Mouse (Mus musculus): ENCODE data around the gene Zfp964.
A peak's percentile ranks its signal among the peaks of the same experiment; 100 is the strongest.

DNA sequence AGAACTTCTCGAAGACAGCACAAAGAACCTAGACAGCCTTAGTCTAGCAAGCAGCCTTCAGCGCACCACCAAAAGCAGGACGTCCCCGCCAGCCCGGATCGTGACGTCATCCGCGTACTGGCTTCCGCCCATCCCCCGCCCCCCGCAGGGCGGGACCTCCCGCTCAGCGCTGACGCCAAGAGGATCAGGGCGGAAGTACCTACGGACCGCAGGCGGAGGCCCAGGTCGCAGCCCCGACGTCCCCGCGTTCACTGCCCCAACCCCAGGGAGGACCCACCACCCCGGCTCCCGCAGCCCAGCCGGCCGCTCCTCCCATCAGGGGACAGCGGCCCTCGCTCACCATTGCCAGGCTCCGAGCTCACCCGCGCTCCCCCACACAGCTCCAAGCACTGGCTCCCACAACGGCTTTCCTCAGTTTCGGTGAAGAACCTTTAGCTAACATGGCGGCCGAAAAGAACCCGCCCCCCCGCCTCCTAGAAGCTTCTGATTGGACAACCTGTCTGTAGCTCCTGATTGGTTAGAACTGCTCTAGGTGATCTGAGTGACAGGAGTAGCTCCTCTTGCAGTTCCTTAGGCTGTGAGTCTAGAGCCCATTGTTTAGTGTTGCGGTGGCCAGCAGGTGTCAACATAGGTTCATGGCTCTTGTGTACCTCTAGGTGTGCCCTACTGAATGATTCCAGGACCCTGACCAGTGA, 29.0 kb upstream of the Zfp964 start, which contains the start of gene Zfp868:
- TF ChIP-seq CTCF (IDR thresholded peaks at IDR 0.05; ENCODE audit: extremely low read depth, insufficient read depth, low read length) (no peak), POLR2A (IDR thresholded peaks at IDR 0.05; ENCODE audit: extremely low read depth, insufficient read depth, low read length) (peak; percentile 77; the same call in 1 of the 2 replicates)
